Mouse (Mus musculus) neural tube, embryonic 15.5 days (tissue): ENCODE results near the gene Smim22. TPM values are rescaled to one million over a fixed set of nuclear protein-coding genes. Genes with fewer than 3 reads are reported as not detected.

Source experiments
- ATAC-seq: fragments of 200-750 bp; cut with Nextera tagmentation; 2 replicates; pipeline ENCODE4 v1.8.0; 2017; ENCODE audit warnings: mild to moderate bottlenecking, moderate TSS enrichment, moderate library complexity; ENCODE audit not compliant: low FRiP score
- H3K27ac ChIP-seq: fragments of 300-500 bp; sonication (generic); replicated peaks from 2 replicates; pipeline ENCODE4 v1.5.1; 2015; ENCODE audit warnings: mild to moderate bottlenecking, inconsistent platforms
- H3K27me3 ChIP-seq: fragments of 300-500 bp; sonication (generic); replicated peaks from 2 replicates; pipeline ENCODE4 v1.6.1; 2015; ENCODE audit warnings: inconsistent platforms
- H3K36me3 ChIP-seq: fragments of 300-500 bp; sonication (generic); 2 replicates; pipeline ENCODE4 v1.6.1; 2015; ENCODE audit warnings: inconsistent platforms
- H3K4me1 ChIP-seq: fragments of 300-500 bp; sonication (generic); 2 replicates; pipeline ENCODE4 v1.6.1; 2015; ENCODE audit warnings: inconsistent platforms
- H3K4me2 ChIP-seq: fragments of 300-500 bp; sonication (generic); 2 replicates; pipeline ENCODE4 v1.6.1; 2015; ENCODE audit warnings: inconsistent platforms, mild to moderate bottlenecking, moderate library complexity
- H3K4me3 ChIP-seq: fragments of 300-500 bp; sonication (generic); replicated peaks from 2 replicates; pipeline ENCODE4 v1.5.1; 2015; ENCODE audit warnings: mild to moderate bottlenecking, inconsistent platforms
- H3K9ac ChIP-seq: fragments of 300-500 bp; sonication (generic); replicated peaks from 2 replicates; pipeline ENCODE4 v1.6.1; 2015; ENCODE audit warnings: mild to moderate bottlenecking, inconsistent platforms
- H3K9me3 ChIP-seq: fragments of 300-500 bp; sonication (generic); replicated peaks from 2 replicates; pipeline ENCODE4 v1.6.1; 2016; ENCODE audit warnings: inconsistent platforms
- whole genome bisulfite sequencing: fragments of 180-500 bp; shearing (Covaris S2); methylation state at CpG from one replicate; pipeline ENCODE4 v1.1.7; 2015; ENCODE audit warnings: mixed read lengths; 5-methylcytosine and 5-hydroxymethylcytosine counted together
- polyA plus RNA-seq: library from polyadenylated mRNA; unstranded; fragments of >200 nt; fragmentation: Nextera tagmentation; extraction: Ambion mirVana; gene quantifications from 2 replicates; pipeline ENCODE4 v1.2.1, GENCODE M21; 2015

Gene Smim22
- polyA plus RNA-seq: 0.47 and 10.6 TPM in 2 replicates

- Histone ChIP-seq H3K27me3 (no peaks in the 10 kb centered on the region), H3K36me3 (peaks cover 21% of the 10 kb centered on the region), H3K4me2 (no peak within 1 kb of the TSS), H3K9ac (no peak within 1 kb of the TSS), H3K4me3 (no peak within 1 kb of the TSS), H3K4me1 (peaks cover 12% of the 10 kb centered on the region), H3K9me3 (no peaks in the 10 kb centered on the region), H3K27ac (no peak within 1 kb of the TSS)
- 68% methylated on average over 5 of the region's 5 CpGs for WGBS
- ATAC-seq: no peak
Observed at GRCm38 (mm10) chr16:5007067-5007466, at the start of gene Smim22. Gene Smim22, plus strand, starts transcription at chr16:5007288.

- Histone ChIP-seq H3K4me3 (no peak overlapping the region), H3K9me3 (no peaks in the 10 kb centered on the region), H3K9ac (no peak overlapping the region), H3K36me3 (peaks cover 63% of the 10 kb centered on the region), H3K4me1 (peaks cover 22% of the 10 kb centered on the region), H3K27me3 (no peaks in the 10 kb centered on the region), H3K27ac (no peak overlapping the region), H3K4me2 (no peak overlapping the region)
- no peak for ATAC-seq
- WGBS: 89% methylated on average over 3 of the region's 3 CpGs
Observed at GRCm38 (mm10) chr16:4957446-4957845, 49.6 kb upstream of the Smim22 start.

DNA sequence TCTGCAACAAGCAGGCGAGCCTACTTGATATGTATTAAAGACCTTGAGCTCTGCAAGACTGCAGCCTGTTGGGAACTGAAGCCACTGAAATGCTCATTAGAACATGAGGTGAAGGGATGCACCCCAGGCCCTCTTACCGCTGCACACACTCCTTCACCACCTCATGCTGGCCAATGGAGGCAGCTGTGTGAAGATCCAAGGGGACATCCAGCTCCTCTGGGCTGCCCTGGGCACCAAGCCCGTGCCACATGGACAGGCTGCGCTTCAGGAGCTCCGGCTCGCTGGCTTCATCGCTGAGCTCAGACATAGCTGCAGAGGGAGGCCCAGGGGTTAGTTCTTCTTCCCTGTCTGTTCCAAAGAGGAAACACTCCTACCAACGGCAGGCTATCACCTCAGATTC is 46.8 kb upstream of the Smim22 start:
- Histone ChIP-seq H3K9ac (no peak overlapping the region), H3K4me3 (no peak overlapping the region), H3K27ac (no peak overlapping the region), H3K4me1 (peaks cover 39% of the 10 kb centered on the region), H3K36me3 (peaks cover 36% of the 10 kb centered on the region), H3K27me3 (no peaks in the 10 kb centered on the region), H3K4me2 (no peak overlapping the region), H3K9me3 (no peaks in the 10 kb centered on the region)
- ATAC-seq: no peak
- 89% methylated on average over 8 of the region's 8 CpGs for WGBS

DNA sequence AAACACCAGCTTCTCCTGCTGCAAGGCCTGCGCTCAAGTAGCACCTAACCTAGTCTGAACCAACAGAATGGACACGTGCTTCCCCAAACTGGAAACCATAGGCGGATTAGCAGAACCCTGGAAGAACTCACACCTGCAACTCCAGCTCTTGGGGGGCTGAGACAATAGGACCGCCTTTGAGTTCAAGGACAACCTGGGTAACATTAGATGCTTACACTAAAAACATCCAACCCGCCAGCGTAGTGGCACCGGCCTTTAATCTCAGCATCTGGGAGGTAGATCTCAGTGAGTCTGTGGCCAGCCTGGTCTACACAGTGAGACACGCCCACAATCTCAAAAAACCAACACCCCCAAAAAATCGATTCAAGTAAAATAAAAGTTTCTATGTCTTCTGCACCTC is 43.7 kb upstream of the Smim22 start:
- no peak for ATAC-seq

GRCm38 (mm10) chr16:4963797-4964709 is 43.0 kb upstream of the Smim22 start, which contains the start of gene Anks3:
Gene Anks3, minus strand, starts transcription at chr16:4964205.
- H3K27ac ChIP-seq: peak within 1 kb of the TSS; percentile 89
- H3K9ac ChIP-seq: peak within 1 kb of the TSS; percentile 95
- H3K4me1 ChIP-seq: peaks cover 44% of the 10 kb centered on the region
- H3K4me3 ChIP-seq: peak within 1 kb of the TSS; percentile 99
- no peaks in the 10 kb centered on the region for H3K9me3 ChIP-seq
- ATAC-seq: peak; percentile 98
- H3K27me3 ChIP-seq: no peaks in the 10 kb centered on the region
- peak within 1 kb of the TSS; percentile 83 for H3K4me2 ChIP-seq
- peaks cover 21% of the 10 kb centered on the region; the same call in 1 of the 2 replicates for H3K36me3 ChIP-seq
- under 1% methylated on average over 76 of the region's 76 CpGs for WGBS

More for the DNA sequence above, 43.7 kb upstream of the Smim22 start:
- Histone ChIP-seq H3K9me3 (no peaks in the 10 kb centered on the region), H3K4me2 (peak overlapping the region; percentile 83), H3K4me1 (peaks cover 44% of the 10 kb centered on the region), H3K27me3 (no peaks in the 10 kb centered on the region), H3K4me3 (peak overlapping the region; percentile 99), H3K9ac (peak overlapping the region; percentile 95), H3K27ac (peak overlapping the region; percentile 89; the same call in 1 of the 2 replicates), H3K36me3 (peaks cover 14% of the 10 kb centered on the region; the same call in 1 of the 2 replicates)
- 46% methylated on average over 9 of the region's 9 CpGs for WGBS

DNA sequence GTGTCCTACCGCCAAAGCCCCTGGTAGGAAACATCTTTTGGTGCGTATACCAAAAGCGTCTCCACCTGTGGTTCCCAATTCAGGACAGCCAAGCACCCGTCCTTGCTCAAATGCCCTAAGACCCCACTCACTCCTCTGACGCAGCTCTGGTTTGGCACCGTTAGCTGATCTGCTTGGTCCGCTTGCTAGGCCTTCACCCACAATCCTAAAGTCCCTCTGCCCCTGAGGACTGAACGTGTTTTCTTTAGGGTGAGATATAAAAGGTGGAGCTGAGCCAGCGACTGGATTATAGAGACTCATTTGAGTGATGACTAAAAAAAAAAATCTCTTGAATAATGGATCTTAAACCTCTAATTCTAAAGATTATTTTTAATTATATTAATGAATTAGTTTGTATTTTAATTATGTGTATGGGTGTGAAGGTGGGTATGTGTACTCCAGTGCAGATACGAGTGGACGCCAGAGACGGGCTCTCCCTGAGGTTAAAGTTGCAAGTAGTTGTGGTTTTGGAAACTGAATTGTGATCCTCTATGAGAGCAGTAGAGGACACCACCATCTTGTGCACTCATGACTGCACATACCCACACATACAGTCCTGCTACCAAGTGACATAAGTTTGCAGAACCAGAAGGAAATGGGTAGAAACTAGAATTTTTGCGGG is 42.2 kb upstream of the Smim22 start:
- peaks cover 25% of the 10 kb centered on the region; the same call in 1 of the 2 replicates for H3K36me3 ChIP-seq
- no peaks in the 10 kb centered on the region for H3K9me3 ChIP-seq
- H3K4me3 ChIP-seq: peak overlapping the region; percentile 99
- H3K4me1 ChIP-seq: peaks cover 44% of the 10 kb centered on the region
- 22% methylated on average over 13 of the region's 13 CpGs for whole genome bisulfite sequencing
- H3K4me2 ChIP-seq: peak overlapping the region; percentile 83
- H3K27me3 ChIP-seq: no peaks in the 10 kb centered on the region
- peak overlapping the region; percentile 89 for H3K27ac ChIP-seq
- peak; percentile 17; the same call in 1 of the 2 replicates for ATAC-seq
- H3K9ac ChIP-seq: peak overlapping the region; percentile 95

DNA sequence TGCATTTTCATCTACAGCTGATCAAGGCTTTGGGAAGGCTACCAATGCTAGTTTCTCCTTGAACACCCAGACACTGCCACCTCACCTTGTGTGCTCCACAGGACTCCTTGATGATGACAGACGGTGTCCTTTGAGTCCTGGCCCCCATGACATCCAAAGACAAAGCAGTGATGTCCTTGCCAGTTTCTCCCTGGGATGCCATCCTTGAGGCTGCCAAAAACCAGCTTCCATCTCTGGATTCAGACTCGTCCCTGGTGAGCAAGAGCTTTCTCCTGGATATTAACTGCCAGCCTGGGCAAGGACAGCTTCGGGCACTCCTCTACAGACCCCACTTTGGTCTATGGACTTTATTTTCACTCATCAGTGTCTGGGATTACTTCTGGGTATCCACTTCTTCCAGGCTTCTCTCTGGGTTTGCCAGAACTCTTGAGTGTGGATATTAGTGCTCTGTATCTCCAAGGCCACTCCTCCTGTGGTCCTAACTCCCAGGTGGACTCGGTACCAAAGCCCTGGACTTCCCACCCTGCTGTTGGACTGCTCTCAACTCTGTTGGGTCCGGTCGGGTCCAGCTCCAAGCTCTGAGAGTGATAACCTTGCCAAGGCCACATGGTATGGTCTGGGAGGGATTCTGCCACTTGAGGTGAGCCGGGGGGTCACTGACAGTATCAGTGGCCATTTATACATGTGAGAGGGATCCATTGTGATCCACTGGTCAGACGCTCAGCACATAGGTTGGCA is 41.5 kb upstream of the Smim22 start:
- 91% methylated on average over 8 of the region's 8 CpGs for WGBS

DNA sequence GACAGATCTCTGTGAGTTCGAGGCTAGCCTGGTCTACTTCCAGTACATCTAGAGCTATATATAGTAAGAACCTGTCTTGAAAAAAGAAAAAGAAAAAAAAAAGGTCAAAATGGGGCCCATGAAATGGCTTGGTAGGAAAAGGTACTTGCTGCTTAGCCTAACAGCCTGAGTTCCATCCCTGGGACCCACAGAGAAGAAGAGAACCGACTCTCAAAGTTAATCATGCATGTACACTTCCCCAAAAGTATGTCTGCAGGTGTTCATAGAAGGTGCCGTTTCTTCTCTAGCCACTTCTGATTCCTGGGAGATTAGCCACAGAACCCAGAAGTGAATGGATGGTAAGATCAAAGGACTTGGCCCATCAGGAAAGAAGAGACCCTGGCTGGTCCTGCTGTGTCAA is 38.7 kb upstream of the Smim22 start:
- no peak overlapping the region for H3K4me2 ChIP-seq
- no peaks in the 10 kb centered on the region for H3K27me3 ChIP-seq
- H3K9ac ChIP-seq: no peak overlapping the region
- no peaks in the 10 kb centered on the region for H3K9me3 ChIP-seq
- WGBS: 82% methylated on average over 3 of the region's 3 CpGs
- H3K27ac ChIP-seq: no peak overlapping the region
- ATAC-seq: no peak
- H3K4me3 ChIP-seq: no peak overlapping the region
- H3K36me3 ChIP-seq: peaks cover 24% of the 10 kb centered on the region
- H3K4me1 ChIP-seq: peaks cover 14% of the 10 kb centered on the region

More for the DNA sequence above, 41.5 kb upstream of the Smim22 start:
- no peaks in the 10 kb centered on the region for H3K27me3 ChIP-seq
- H3K36me3 ChIP-seq: peaks cover 20% of the 10 kb centered on the region; the same call in 1 of the 2 replicates
- H3K27ac ChIP-seq: peak overlapping the region; percentile 89; the same call in 1 of the 2 replicates
- peaks cover 39% of the 10 kb centered on the region for H3K4me1 ChIP-seq
- ATAC-seq: no peak
- H3K9ac ChIP-seq: no peak overlapping the region
- no peaks in the 10 kb centered on the region for H3K9me3 ChIP-seq
- peak overlapping the region; percentile 83 for H3K4me2 ChIP-seq
- H3K4me3 ChIP-seq: peak overlapping the region; percentile 99

DNA sequence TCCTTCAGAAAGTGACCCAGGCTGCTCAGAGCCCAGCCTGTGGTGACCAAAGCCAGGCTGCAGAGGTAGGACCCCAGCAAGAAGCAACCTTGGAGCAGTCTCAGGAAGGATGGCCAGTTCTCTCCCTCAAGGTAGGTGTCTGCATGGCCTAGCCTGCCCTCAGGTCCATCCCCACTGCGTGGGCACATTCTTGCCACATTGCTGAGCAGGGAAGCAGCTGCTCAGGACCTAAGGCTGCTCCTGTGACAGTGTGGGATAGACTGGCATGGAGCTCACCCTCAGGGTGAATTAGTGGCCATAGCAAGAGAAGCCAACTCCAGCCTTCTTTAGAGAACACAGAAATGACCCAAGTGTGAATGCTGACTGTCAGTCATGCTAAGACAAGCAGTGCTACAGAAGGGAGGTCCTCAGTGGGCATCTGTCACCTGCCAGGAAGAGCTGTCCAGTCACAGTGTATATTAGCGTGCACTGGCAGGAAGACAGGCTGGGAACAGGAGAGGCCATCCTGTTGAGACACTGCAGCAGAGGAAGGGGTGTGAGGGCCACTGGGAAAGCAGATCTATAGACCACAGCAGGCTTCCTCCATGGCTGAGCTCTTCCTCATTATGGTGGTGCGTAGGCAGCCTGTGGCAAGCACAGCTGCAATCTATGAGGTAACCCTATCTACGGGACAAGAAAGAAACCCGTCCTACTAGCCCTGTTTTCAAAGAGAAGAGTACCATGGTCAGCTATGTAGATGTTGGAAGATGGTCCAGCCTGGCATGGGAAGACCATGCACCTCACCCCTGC is 37.8 kb upstream of the Smim22 start:
- Histone ChIP-seq H3K9ac (no peak overlapping the region), H3K27me3 (no peaks in the 10 kb centered on the region), H3K9me3 (no peaks in the 10 kb centered on the region), H3K4me1 (peaks cover 14% of the 10 kb centered on the region), H3K4me3 (no peak overlapping the region), H3K27ac (no peak overlapping the region), H3K4me2 (no peak overlapping the region), H3K36me3 (peaks cover 24% of the 10 kb centered on the region)
- 86% methylated on average over 5 of the region's 5 CpGs for WGBS
- ATAC-seq: no peak

GRCm38 (mm10) chr16:4971626-4972025 is 35.5 kb upstream of the Smim22 start:
- Histone ChIP-seq H3K4me3 (no peak overlapping the region), H3K27ac (no peak overlapping the region), H3K9me3 (no peaks in the 10 kb centered on the region), H3K4me1 (no peaks in the 10 kb centered on the region), H3K36me3 (peaks cover 24% of the 10 kb centered on the region), H3K9ac (no peak overlapping the region), H3K27me3 (no peaks in the 10 kb centered on the region), H3K4me2 (no peak overlapping the region)
- no peak for ATAC-seq
- WGBS: 84% methylated on average over 4 of the region's 4 CpGs
